Mouse (Mus musculus) kidney, postnatal 10 days (tissue): ENCODE data around the gene Cope.

ENCODE experiments used
- DNase-seq: peaks from one replicate; pipeline ENCODE4 v3.0.0; 2021; ENCODE audit warnings: mixed read lengths

Gene Cope

GRCm38 (mm10) chr8:70302358-70302890 lies at the start of gene Cope, which contains the start of gene Ddx49:
Gene Cope (plus strand): TSS chr8:70302518.
Gene Ddx49 (minus strand): TSS chr8:70302489.
- DNase-seq = peak; percentile 97

- DNase-seq = no peak
Observed at GRCm38 (mm10) chr8:70254628-70255027, 47.7 kb upstream of the Cope start.

- DNase-seq = no peak
Observed at GRCm38 (mm10) chr8:70257456-70257855, 44.9 kb upstream of the Cope start.

GRCm38 (mm10) chr8:70258600-70258999 lies 43.7 kb upstream of the Cope start:
- DNase-seq = no peak

- DNase-seq = no peak
Observed at GRCm38 (mm10) chr8:70259043-70259442, 43.3 kb upstream of the Cope start.

GRCm38 (mm10) chr8:70267674-70268073 lies 34.6 kb upstream of the Cope start:
- DNase-seq = no peak

- no peak for DNase-seq
Observed at GRCm38 (mm10) chr8:70268311-70268710, 34.0 kb upstream of the Cope start.

GRCm38 (mm10) chr8:70268799-70269565 lies 33.3 kb upstream of the Cope start:
- DNase-seq = peak; percentile 59

GRCm38 (mm10) chr8:70272949-70273348 lies 29.4 kb upstream of the Cope start:
- DNase-seq = peak; percentile 41

GRCm38 (mm10) chr8:70274350-70274749 lies 28.0 kb upstream of the Cope start:
- DNase-seq = no peak

GRCm38 (mm10) chr8:70276476-70276875 lies 25.8 kb upstream of the Cope start:
- peak; percentile 56 for DNase-seq

GRCm38 (mm10) chr8:70278175-70278574 lies 24.1 kb upstream of the Cope start:
- DNase-seq = no peak

- no peak for DNase-seq
Observed at GRCm38 (mm10) chr8:70279266-70279665, 23.1 kb upstream of the Cope start.

GRCm38 (mm10) chr8:70281001-70281400 lies 21.3 kb upstream of the Cope start:
- DNase-seq = no peak

- DNase-seq = peak; percentile 96
Observed at GRCm38 (mm10) chr8:70282603-70283135, 19.6 kb upstream of the Cope start, which contains the start of gene Homer3. Gene Homer3 (plus strand): TSS chr8:70282827.

- DNase-seq = peak; percentile 67
Observed at GRCm38 (mm10) chr8:70283136-70284077, 18.9 kb upstream of the Cope start.

- no peak for DNase-seq
Observed at GRCm38 (mm10) chr8:70284421-70284820, 17.9 kb upstream of the Cope start.

- no peak for DNase-seq
Observed at GRCm38 (mm10) chr8:70285304-70285703, 17.0 kb upstream of the Cope start.

- DNase-seq = no peak
Observed at GRCm38 (mm10) chr8:70286737-70287136, 15.6 kb upstream of the Cope start.

GRCm38 (mm10) chr8:70293988-70294405 lies 8.3 kb upstream of the Cope start:
- DNase-seq = no peak

GRCm38 (mm10) chr8:70300881-70301280 lies 1.4 kb upstream of the Cope start:
- DNase-seq = no peak

- no peak for DNase-seq
Observed at GRCm38 (mm10) chr8:70302901-70303300, 583 bp downstream of the Cope start.

GRCm38 (mm10) chr8:70309311-70309710 lies 7.0 kb downstream of the Cope start:
- DNase-seq = no peak
